Mouse (Mus musculus) layer of hippocampus, adult 2 months (tissue): ENCODE results near the gene C130050O18Rik. TPM values are rescaled to one million over a fixed set of nuclear protein-coding genes. Genes with fewer than 3 reads are reported as not detected.

ENCODE experiments used
- DNase-seq, 2 experiments: peaks; one replicate each; pipeline ENCODE4 v3.0.0; 2022; ENCODE audit warnings: low spot score in 2 of 2
- H3K27ac ChIP-seq: fragments of 200-600 bp; 2 replicates; pipeline ENCODE4 v1.8.1; 2022
- H3K4me3 ChIP-seq: fragments of 200-600 bp; 2 replicates; pipeline ENCODE4 v1.8.1; 2022; ENCODE audit warnings: mild to moderate bottlenecking
- CTCF ChIP-seq: fragments of 200-600 bp; conservative IDR thresholded peaks from 2 replicates; pipeline ENCODE4 v1.8.1; 2022; ENCODE audit warnings: antibody characterized with exemption, mild to moderate bottlenecking, moderate library complexity
- total RNA-seq, 2 experiments: library from RNA; stranded (reverse); gene quantifications; 2 replicates each; pipeline ENCODE4 v1.2.3; 2021

C130050O18Rik gene
- total RNA-seq, 2 experiments from 2014 or later = 0.18 TPM; not detected in 1

- H3K27ac ChIP-seq = peak overlapping the region; percentile 97
- peak; percentile 85 for DNase-seq
- peak overlapping the region; percentile 76 for H3K4me3 ChIP-seq
- TF ChIP-seq CTCF = peak; percentile 26
These were observed 33.3 kb upstream of the C130050O18Rik start for GRCm38 (mm10) chr5:139371631-139372401.

- no peak for TF ChIP-seq CTCF
- no peak for DNase-seq
- Histone ChIP-seq H3K27ac (no peak overlapping the region), H3K4me3 (no peak overlapping the region)
These were observed 32.0 kb upstream of the C130050O18Rik start for GRCm38 (mm10) chr5:139373126-139373525.

- no peak overlapping the region for H3K4me3 ChIP-seq
- no peak overlapping the region for H3K27ac ChIP-seq
- TF ChIP-seq CTCF = no peak
- no peak for DNase-seq
These were observed 31.1 kb upstream of the C130050O18Rik start for GRCm38 (mm10) chr5:139373889-139374444.

GRCm38 (mm10) chr5:139374841-139375240 is 30.2 kb upstream of the C130050O18Rik start:
- Histone ChIP-seq H3K27ac (no peak overlapping the region), H3K4me3 (no peak overlapping the region)
- TF ChIP-seq CTCF = no peak
- no peak for DNase-seq

GRCm38 (mm10) chr5:139377468-139378270 is 27.4 kb upstream of the C130050O18Rik start, which contains the start of gene Gpr146:
Gene Gpr146, plus strand, starts transcription at chr5:139377697.
- no peak for DNase-seq
- TF ChIP-seq CTCF = no peak
- Histone ChIP-seq H3K27ac (peak within 1 kb of the TSS; percentile 97), H3K4me3 (no peak within 1 kb of the TSS)

- Histone ChIP-seq H3K27ac (peak overlapping the region; percentile 97), H3K4me3 (no peak overlapping the region)
- no peak for DNase-seq
- TF ChIP-seq CTCF = no peak
These were observed 26.9 kb upstream of the C130050O18Rik start for GRCm38 (mm10) chr5:139378271-139378556.

- TF ChIP-seq CTCF = no peak
- no peak for DNase-seq
- Histone ChIP-seq H3K27ac (peak overlapping the region; percentile 97), H3K4me3 (no peak overlapping the region)
These were observed 26.0 kb upstream of the C130050O18Rik start for GRCm38 (mm10) chr5:139378986-139379629.

- TF ChIP-seq CTCF = no peak
- H3K27ac ChIP-seq = peak overlapping the region; percentile 97
- no peak for DNase-seq
These were observed 25.2 kb upstream of the C130050O18Rik start for GRCm38 (mm10) chr5:139379771-139380384.

GRCm38 (mm10) chr5:139380385-139381248 is 24.5 kb upstream of the C130050O18Rik start:
- peak overlapping the region; percentile 77 for H3K4me3 ChIP-seq
- H3K27ac ChIP-seq = peak overlapping the region; percentile 97
- DNase-seq = peak; percentile 85 to 91
- no peak for TF ChIP-seq CTCF

More at GRCm38 (mm10) chr5:139379771-139380384, 25.2 kb upstream of the C130050O18Rik start:
- peak overlapping the region; percentile 77 for H3K4me3 ChIP-seq

- H3K4me3 ChIP-seq = peak overlapping the region; percentile 77
- no peak for DNase-seq
- peak overlapping the region; percentile 97 for H3K27ac ChIP-seq
- no peak for TF ChIP-seq CTCF
These were observed 23.2 kb upstream of the C130050O18Rik start for GRCm38 (mm10) chr5:139381586-139382513.

- peak overlapping the region; percentile 97 for H3K27ac ChIP-seq
- H3K4me3 ChIP-seq = peak overlapping the region; percentile 77
- DNase-seq = no peak
- TF ChIP-seq CTCF = no peak
These were observed 22.3 kb upstream of the C130050O18Rik start for GRCm38 (mm10) chr5:139382760-139383159.
